In the genomic region with DNA sequence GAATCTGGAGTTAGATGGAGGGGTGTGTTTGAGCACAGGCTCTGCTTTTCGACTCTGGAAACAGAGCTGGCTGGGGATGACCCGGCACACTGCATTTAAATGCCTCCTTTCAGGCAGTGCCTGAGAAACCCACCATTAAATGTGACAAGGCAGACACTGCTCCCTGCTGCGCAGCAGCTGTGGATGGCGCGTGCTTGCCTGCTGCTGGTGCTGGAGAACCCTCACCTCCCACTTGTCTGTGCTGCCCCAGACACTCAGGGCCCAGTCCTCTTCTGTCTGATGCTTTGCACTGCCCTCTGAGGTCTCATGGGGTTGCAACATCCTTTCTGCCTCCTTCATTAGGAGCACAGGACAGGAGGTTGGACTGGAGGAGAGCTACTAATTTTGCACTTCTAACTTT, we compare ENCODE assay signal across 15 mouse cellular contexts. TPM values are rescaled to one million over a fixed set of nuclear protein-coding genes. Genes with fewer than 3 reads are reported as not detected.
DNase-seq lines count a peak whose midpoint lies in the region; ATAC-seq lines count a peak whose summit lies in the region.
"Had no signal": no experiment of that assay in that cellular context is flagged by ENCODE, and none has a peak within 500 bp of the region (broad histone marks: within the 10 kb centered on the region; RNA-seq: fewer than 3 reads in every experiment).

No protein-coding gene starts in this region.

- H3K4me1 ChIP-seq in neural tube, embryonic 12.5 days: peaks cover 51% of the 10 kb centered on the region
- H3K4me1 ChIP-seq in hindbrain, embryonic 10.5 days (replicated peaks): peaks cover 16% of the 10 kb centered on the region
- H3K4me1 ChIP-seq in midbrain, embryonic 13.5 days (replicated peaks): peaks cover 67% of the 10 kb centered on the region

- no peak overlapping the region for H3K27ac ChIP-seq in neural tube, embryonic 12.5 days
- H3K27ac ChIP-seq in hindbrain, embryonic 10.5 days: no peak overlapping the region
- H3K27ac ChIP-seq in midbrain, embryonic 13.5 days: no peak overlapping the region
- H3K27ac ChIP-seq: limb, embryonic 12.5 days; liver, embryonic 14.5 days had no signal

- ATAC-seq in neural tube, embryonic 12.5 days (ENCODE audit: low FRiP score, low read depth): peak; percentile 66; the same call in 1 of the 2 replicates
- ATAC-seq in midbrain, embryonic 13.5 days: peak; percentile 62
- ATAC-seq: lung, postnatal 0 days had no signal

- H3K9me3 ChIP-seq in neural tube, embryonic 12.5 days: no peaks in the 10 kb centered on the region
- H3K9me3 ChIP-seq in hindbrain, embryonic 10.5 days: no peaks in the 10 kb centered on the region
- no peaks in the 10 kb centered on the region for H3K9me3 ChIP-seq in midbrain, embryonic 13.5 days
- H3K9me3 ChIP-seq: limb, embryonic 12.5 days had no signal

- WGBS in neural tube, embryonic 12.5 days: 61% methylated on average over 5 of the region's 5 CpGs
- 72% methylated on average over 5 of the region's 5 CpGs for WGBS in hindbrain, embryonic 10.5 days
- 48% methylated on average over 5 of the region's 5 CpGs for WGBS in midbrain, embryonic 13.5 days

- H3K9ac ChIP-seq in neural tube, embryonic 12.5 days: no peak overlapping the region
- 0 out of 2 replicates have a peak overlapping the region, but pooled peaks have one; percentile 3 for H3K9ac ChIP-seq in midbrain, embryonic 13.5 days (replicated peaks)
- H3K9ac ChIP-seq: limb, embryonic 12.5 days; liver, embryonic 14.5 days had no signal

- H3K4me2 ChIP-seq in neural tube, embryonic 12.5 days (replicated peaks): no peak overlapping the region
- H3K4me2 ChIP-seq in midbrain, embryonic 13.5 days (replicated peaks): no peak overlapping the region
- H3K4me2 ChIP-seq: limb, embryonic 12.5 days had no signal

- no peak overlapping the region for H3K4me3 ChIP-seq in neural tube, embryonic 12.5 days
- no peak overlapping the region for H3K4me3 ChIP-seq in hindbrain, embryonic 10.5 days
- H3K4me3 ChIP-seq in midbrain, embryonic 13.5 days (replicated peaks): no peak overlapping the region
- H3K4me3 ChIP-seq: limb, embryonic 12.5 days had no signal

- no peak for DNase-seq in neural tube, embryonic 10.5 days (ENCODE audit: extremely low spot score, low spot score)
- DNase-seq in hindbrain, embryonic 10.5 days (ENCODE audit: low spot score): peak; percentile 13
- DNase-seq in ovary, postnatal 36 days (ENCODE audit: low spot score): no peak
- DNase-seq in heart, adult 11 months: no peak
- no peak for DNase-seq in lung, postnatal 25 days (ENCODE audit: low spot score)
- DNase-seq: adrenal gland, postnatal 14 days; cerebellum, adult 9-10 months; kidney, adult 9 months; layer of hippocampus, postnatal 36 days; right cerebral cortex, adult 18-20 months had no signal

- H3K27me3 ChIP-seq in neural tube, embryonic 12.5 days (replicated peaks): no peaks in the 10 kb centered on the region
- no peaks in the 10 kb centered on the region for H3K27me3 ChIP-seq in hindbrain, embryonic 10.5 days (ENCODE audit: insufficient read depth, poor library complexity, severe bottlenecking)
- no peaks in the 10 kb centered on the region for H3K27me3 ChIP-seq in midbrain, embryonic 13.5 days
- H3K27me3 ChIP-seq: limb, embryonic 12.5 days had no signal

- peaks cover 17% of the 10 kb centered on the region for H3K36me3 ChIP-seq in neural tube, embryonic 12.5 days
- H3K36me3 ChIP-seq in hindbrain, embryonic 10.5 days: peaks cover 18% of the 10 kb centered on the region
- peaks cover 18% of the 10 kb centered on the region for H3K36me3 ChIP-seq in midbrain, embryonic 13.5 days
- H3K36me3 ChIP-seq: limb, embryonic 12.5 days had no signal

RNA-seq across cellular contexts. Expression of gene Crmp1, which starts 20.0 kb away (rescaled TPM):
- polyA plus RNA-seq in neural tube, embryonic 12.5 days (2016; fragmentation: Nextera tagmentation; extraction: Ambion mirVana): 660 and 714 TPM in 2 replicates
- polyA plus RNA-seq in hindbrain, embryonic 10.5 days (2016; fragmentation: Nextera tagmentation; extraction: Ambion mirVana): 178 and 407 TPM in 2 replicates
- polyA plus RNA-seq in midbrain, embryonic 13.5 days (2015; fragmentation: Nextera tagmentation; extraction: Ambion mirVana): 711 and 713 TPM in 2 replicates
